Mouse (Mus musculus): ENCODE results near the gene Ing4.
"Not testable (repeated sequence)": the region's sequence is repeated elsewhere in the genome, so short reads cannot be mapped to it uniquely, and the experiment has no call there.

Gene Ing4

DNA sequence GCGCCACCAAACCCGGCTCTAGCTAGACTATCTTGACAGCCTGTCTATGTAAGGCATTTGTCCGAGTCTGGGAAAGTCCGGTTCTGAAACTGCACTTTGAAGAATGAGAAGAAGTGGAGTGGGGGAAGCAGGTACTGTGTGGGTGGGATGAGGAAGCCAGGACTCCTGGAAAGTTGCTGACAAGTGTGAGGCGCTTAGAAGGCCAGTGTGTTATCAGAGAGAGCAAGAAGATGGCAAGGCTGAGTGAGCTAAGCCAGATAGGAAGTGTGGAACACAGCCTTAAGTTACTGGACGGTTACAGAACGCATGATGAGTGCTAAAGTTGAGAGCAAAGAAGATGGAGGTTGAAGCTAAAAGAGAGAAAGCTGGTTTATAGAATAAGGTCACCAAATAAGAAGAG is 2.5 kb downstream of the Ing4 start:
- DNase-seq = no peak

- peak; percentile 54 for DNase-seq
Measured at GRCm38 (mm10) chr6:125046691-125047090, 7.1 kb downstream of the Ing4 start.

DNA sequence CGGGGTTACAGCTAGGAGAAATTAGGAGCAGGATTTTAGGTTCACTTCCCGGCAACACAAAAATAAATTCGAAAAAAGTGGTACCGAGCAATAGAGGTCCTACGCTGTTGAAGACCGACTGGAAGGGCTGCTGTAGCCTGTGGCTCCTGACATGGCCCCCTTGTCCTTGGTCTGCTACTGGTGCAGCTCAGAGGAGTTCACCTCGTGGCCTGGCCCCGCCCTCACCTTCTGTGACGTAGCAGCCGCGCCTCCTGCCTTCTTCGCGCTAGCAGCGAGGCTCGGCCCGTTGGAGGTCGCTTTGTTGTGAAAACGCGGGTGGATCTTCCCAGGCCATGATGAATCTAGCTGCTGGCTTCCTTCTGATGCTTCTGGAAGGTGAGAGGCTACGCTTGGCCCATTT is 10.1 kb downstream of the Ing4 start, which contains the start of gene Acrbp:
Gene Acrbp, plus strand, starts transcription at position 12 of the 400 bp plus-strand sequence.
- no peak for DNase-seq

GRCm38 (mm10) chr6:125051237-125051636 is 11.7 kb downstream of the Ing4 start:
- no peak for DNase-seq

DNA sequence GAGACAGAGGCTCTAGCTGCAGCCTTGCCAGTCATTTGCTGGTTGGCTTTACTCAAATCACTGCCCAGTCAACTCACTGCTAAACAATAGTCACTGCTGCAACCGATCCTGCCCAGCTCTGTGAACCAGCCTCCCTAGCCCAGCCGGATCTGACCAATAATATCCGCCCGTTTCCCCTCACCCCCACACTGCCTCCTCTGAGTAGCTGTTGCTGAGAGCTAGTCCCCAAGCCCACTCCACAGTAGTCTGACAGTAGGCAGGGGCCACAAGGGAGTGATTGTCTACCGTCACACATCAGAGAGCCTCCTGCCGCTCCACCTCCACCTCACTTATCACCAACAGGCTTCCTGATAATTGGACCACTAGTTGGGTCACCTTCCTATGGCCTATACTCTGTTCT is 21.9 kb downstream of the Ing4 start:
- no peak for DNase-seq

DNA sequence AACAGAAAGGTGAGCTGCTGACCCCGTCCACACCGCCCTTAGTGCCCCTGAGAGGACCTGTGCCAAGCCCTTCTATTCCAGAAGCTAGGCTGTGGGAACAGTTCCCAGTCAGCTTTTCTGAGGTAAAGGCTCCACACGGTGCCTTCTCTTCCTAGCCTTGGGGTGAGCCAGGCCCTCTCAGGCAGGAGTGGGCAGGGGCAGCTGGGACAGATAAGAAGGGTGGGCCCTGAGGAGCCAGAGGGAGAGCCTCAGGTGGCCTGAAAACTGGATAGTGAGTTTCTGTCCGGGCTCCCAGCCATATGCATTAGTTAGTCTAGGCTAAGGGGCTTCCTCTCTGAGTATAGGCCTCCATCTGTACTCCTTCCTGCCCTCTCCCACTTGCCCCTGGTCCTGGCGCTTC is 23.0 kb downstream of the Ing4 start:
- DNase-seq = no peak

GRCm38 (mm10) chr6:125063906-125064305 is 24.3 kb downstream of the Ing4 start:
- no peak for DNase-seq

DNA sequence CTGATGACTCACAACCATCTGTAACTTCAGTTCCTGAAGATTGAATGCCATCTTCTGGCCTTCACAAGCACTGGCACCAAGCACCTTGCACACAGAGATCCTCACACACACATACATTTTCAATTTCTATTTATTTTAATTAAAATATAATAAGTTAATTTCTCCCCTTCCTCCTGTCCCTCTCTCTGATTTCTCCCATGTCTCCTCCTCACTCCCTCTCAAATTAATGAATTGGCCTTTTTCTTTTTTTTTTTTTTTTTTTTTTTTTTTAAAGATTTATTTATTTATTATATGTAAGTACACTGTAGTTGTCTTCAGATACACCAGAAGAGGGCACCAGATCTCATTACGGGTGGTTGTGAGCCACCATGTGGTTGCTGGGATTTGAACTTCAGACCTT is 25.7 kb downstream of the Ing4 start:
- not testable (repeated sequence) for DNase-seq

DNA sequence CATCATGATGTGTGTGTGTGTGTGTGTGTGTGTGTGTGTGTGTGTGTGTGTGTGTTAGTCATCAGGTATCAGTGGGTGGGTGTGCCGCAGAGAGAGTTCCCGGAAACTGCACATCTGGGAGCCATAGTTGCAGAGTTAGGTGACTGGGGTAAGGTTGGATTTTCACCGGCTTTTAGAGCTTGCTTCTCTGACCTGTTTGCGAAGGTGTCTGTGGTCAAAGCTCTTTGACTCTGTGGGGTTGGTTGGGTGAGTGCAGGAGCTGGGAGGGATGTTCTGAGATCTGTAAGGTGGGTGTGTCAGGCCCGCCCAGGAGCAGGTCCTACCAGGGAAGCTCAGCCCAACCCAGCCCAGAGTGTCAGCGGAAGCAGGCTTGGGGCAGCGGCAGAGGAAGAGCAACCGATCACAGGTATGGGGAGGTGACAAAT is 28.0 kb downstream of the Ing4 start, which contains the start of gene Lpar5:
Gene Lpar5, plus strand, starts transcription at position 350 of the 425 bp plus-strand sequence.
- no peak for DNase-seq

GRCm38 (mm10) chr6:125071170-125071895 is 31.8 kb downstream of the Ing4 start:
- no peak for DNase-seq

GRCm38 (mm10) chr6:125071896-125072279 is 32.3 kb downstream of the Ing4 start:
- DNase-seq = peak; percentile 64

- DNase-seq = no peak
Measured at GRCm38 (mm10) chr6:125073825-125074224, 34.3 kb downstream of the Ing4 start.

GRCm38 (mm10) chr6:125081394-125081793 is 41.8 kb downstream of the Ing4 start:
- DNase-seq = no peak

DNA sequence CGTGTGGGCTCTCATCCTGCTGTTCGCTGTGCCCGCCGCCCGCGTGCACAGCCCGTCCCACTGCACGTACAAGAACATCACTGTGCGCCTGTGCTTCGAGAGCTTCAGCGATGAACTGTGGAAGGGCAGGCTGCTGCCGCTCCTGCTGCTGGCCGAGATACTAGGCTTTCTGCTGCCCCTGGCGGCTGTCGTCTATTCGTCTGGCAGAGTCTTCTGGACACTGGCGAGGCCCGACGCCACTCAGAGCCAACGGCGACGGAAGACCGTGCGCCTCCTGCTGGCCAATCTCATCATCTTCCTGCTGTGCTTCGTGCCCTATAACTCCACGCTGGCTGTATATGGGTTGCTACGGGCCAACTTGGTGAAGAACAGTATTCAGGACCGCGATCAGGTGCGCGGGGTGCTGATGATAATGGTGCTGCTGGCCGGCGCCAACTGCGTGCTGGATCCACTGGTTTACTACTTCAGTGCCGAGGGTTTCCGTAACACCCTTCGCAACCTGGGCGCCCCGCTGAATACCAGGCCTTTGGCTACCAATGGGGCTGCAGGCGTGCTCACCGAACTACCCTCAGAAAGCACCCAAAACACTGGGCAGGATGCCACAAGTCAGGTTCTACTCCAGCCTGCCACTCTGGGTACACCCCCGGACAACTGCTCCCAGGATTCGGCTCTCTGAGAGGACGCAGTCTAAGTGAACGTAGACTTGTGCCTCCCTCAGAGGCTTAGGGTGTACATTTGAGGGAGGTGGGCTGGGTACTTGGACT is 42.4 kb downstream of the Ing4 start:
- peak; percentile 73 for DNase-seq

DNA sequence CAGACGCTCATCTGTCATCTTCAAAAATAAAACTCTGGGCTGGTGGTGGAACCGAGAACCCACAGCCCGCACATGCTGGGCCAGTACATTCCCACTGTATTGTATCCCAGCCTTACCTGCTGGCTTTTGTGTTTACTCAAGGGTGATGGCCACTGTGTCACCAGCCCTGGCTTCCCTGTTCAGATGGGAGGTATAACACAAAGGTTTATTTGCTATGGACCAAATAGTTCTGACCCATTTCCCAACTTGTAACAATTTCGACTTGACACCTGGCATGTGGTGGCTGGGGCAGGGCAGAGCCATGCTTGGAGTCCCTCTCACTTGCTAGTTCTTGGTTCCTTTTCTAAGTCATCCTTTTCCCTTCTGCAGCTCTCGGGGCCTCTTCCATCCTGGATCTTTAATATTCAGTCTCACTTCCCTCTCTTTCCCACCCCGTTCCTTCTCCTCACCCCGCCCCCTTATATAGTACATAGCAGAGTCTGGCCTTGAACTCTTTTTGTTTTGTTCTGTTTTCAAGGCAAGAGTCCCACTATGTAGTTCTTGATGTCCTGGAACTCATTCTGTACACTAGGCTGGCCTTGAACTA is 43.3 kb downstream of the Ing4 start:
- no peak for DNase-seq

- no peak for DNase-seq
Measured at GRCm38 (mm10) chr6:125084424-125084823, 44.9 kb downstream of the Ing4 start.

- no peak for DNase-seq
Measured at GRCm38 (mm10) chr6:125087937-125088336, 48.4 kb downstream of the Ing4 start.

DNA sequence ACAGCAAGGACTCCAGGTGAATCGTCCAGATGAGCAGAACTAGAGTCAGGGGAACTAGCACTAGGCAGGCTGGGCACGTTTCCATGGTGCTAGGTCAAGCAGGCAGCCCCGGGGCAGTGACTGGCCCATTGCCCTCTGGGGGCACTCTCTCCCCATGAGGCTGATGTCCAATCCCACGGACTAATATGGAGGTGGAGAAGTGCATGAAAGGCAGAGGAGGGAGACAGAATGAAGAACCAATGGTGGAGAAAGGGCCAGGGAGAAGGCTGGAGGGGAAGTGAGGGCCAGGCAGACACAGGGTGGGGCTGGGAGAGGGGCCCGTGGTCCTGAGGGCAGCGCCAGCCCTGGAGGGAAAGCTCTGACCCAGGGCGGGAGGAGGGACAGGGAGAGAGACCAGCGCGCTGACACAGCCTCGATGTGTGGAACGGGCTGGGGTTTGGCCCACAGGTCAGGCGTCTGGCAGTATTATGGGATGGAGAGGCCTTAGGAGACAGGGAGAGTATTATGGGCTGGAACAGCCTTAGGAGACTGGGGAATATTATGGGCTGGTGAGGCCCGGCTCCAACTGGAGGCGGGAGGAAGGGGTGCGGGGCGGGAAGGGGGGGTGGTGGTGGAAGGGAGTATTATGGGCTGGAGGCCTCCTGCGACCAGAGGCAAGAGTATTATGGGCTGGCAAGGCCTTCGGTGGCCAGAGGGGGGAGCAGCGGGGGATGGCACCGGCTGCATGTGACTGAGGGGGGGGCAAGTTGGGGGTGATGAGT is 49.2 kb downstream of the Ing4 start:
- DNase-seq = peak; percentile 66

GRCm38 (mm10) chr6:125089521-125090321 is 50.2 kb downstream of the Ing4 start:
- DNase-seq = peak; percentile 87

- no peak for DNase-seq
Measured at GRCm38 (mm10) chr6:125090341-125091085, 51.0 kb downstream of the Ing4 start.

DNA sequence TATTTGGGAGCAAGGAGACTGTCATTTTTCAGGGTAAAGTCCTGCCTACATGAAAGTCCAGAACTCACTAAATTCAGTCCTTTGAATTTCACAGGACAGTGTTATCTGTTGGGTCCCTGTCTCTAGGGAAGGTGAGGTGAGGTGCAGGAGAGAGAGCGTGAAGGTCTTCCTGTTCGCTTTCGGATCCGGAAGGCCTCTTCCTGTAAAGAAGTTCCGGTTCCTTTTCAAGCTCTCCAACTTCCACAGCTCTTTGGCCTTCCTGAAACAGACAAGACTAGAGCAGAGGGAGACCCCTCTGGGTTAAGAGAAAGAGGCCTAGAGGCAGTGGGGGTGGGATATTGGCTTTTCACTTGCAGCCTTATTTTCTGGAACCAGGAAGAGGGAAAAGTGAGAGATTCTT is 52.8 kb downstream of the Ing4 start:
- no peak for DNase-seq

All from right cerebral cortex, postnatal 25 days (tissue).